Mouse (Mus musculus): Measurements from ENCODE around the gene Mlc1.

DNA sequence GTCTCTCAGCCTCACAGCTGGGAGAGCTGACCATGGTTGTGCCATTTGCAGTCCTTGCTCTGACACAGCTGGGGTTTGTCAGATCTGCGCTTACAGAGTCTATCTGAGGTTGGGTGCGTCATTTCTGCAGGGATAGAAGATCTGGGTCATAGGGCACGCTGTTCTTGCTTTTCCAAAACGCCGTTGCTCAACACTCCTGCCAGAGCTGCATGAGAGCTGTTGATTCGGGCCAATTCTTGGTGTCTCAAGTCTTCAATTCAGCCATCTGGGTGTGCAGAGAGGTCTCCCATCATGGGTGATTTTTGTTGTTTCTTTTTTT lies 56.9 kb downstream of the Mlc1 start:
- TF ChIP-seq POLR2A (IDR thresholded peaks at IDR 0.05; ENCODE audit: control insufficient read depth, extremely low read depth, insufficient read depth, low read length, poor library complexity) (no peak), CTCF (IDR thresholded peaks at IDR 0.05; ENCODE audit: borderline replicate concordance, control insufficient read depth, extremely low read depth, insufficient read depth, low read length, poor library complexity) (no peak)
